Mouse (Mus musculus) heart, postnatal 0 days (tissue): ENCODE measurements around the gene Pim1.

Experiments used
- CTCF ChIP-seq: IDR thresholded peaks from 2 replicates; pipeline ENCODE4 v1.5.1; 2016; ENCODE audit warnings: antibody characterized with exemption, control low read depth, low read depth
- EP300 ChIP-seq: IDR thresholded peaks from 2 replicates; pipeline ENCODE4 v1.6.1; 2016; ENCODE audit warnings: antibody characterized with exemption, low read depth

DNA sequence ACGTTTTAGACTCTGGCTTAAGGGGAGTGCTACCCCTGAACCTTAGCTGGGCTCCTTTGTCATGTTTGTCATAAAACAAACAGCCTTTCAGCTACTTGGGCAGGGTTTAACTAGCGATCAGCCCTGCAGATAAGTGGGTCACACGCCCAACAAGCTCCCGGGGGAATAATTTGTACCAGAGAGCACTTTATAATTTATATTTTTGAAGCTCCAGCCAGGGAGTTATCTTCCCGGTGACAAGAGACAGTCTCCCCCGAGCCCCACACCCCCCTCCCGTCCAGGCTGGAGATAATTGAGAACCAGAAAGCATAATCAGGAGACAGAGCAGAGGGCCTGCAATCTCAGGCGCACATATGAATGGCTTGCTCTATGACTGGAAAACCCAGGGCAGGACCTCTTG lies 45.5 kb upstream of the Pim1 start:
- TF ChIP-seq EP300 (no peak), CTCF (no peak)
